Mouse (Mus musculus) intestine, postnatal 0 days (tissue): ENCODE measurements around the gene Oas2. TPM values are rescaled to one million over a fixed set of nuclear protein-coding genes. Genes with fewer than 3 reads are reported as not detected.

Experiments
- ATAC-seq: fragments of 200-750 bp; cut with Nextera tagmentation; 2 replicates; pipeline ENCODE4 v1.8.0; 2017; ENCODE audit warnings: mild to moderate bottlenecking, moderate TSS enrichment, moderate library complexity
- H3K27ac ChIP-seq: fragments of 300-500 bp; sonication (generic); 2 replicates; pipeline ENCODE4 v1.5.1; 2014; ENCODE audit warnings: mild to moderate bottlenecking, low read depth, low read length, moderate library complexity
- H3K27me3 ChIP-seq: fragments of 300-500 bp; sonication (generic); replicated peaks from 2 replicates; pipeline ENCODE4 v1.6.1; 2014; ENCODE audit warnings: low read length, mixed read lengths; ENCODE audit not compliant: control insufficient read depth, insufficient read depth
- H3K36me3 ChIP-seq: fragments of 300-500 bp; sonication (generic); 2 replicates; pipeline ENCODE4 v1.6.1; 2014; ENCODE audit warnings: mild to moderate bottlenecking, moderate library complexity; ENCODE audit not compliant: control insufficient read depth, insufficient read depth
- H3K4me1 ChIP-seq: fragments of 300-500 bp; sonication (generic); replicated peaks from 2 replicates; pipeline ENCODE4 v1.6.1; 2014; ENCODE audit warnings: antibody characterized with exemption, low read length, mixed read lengths; ENCODE audit not compliant: control insufficient read depth, insufficient read depth
- H3K4me2 ChIP-seq: fragments of 300-500 bp; sonication (generic); replicated peaks from 2 replicates; pipeline ENCODE4 v1.6.1; 2014; ENCODE audit warnings: low read depth, mild to moderate bottlenecking, moderate library complexity
- H3K4me3 ChIP-seq: fragments of 300-500 bp; sonication (generic); 2 replicates; pipeline ENCODE4 v1.5.1; 2014; ENCODE audit warnings: low read depth, low read length
- H3K9ac ChIP-seq: fragments of 300-500 bp; sonication (generic); 2 replicates; pipeline ENCODE4 v1.6.1; 2014; ENCODE audit warnings: mild to moderate bottlenecking, low read depth, low read length
- H3K9me3 ChIP-seq: fragments of 300-500 bp; sonication (generic); 2 replicates; pipeline ENCODE4 v1.6.1; 2016; ENCODE audit warnings: mixed run types; ENCODE audit not compliant: control insufficient read depth
- CTCF ChIP-seq: sonication (generic); IDR thresholded peaks from 2 replicates; pipeline ENCODE4 v1.5.1; 2016; ENCODE audit warnings: low read depth, mild to moderate bottlenecking, control low read depth, antibody characterized with exemption, moderate library complexity
- WGBS: fragments of 180-500 bp; shearing (Covaris S2); extraction: QIAGEN DNeasy Blood & Tissue Kit; methylation state at CpG from one replicate; pipeline ENCODE4 v1.1.7; 2014; 5-methylcytosine and 5-hydroxymethylcytosine counted together
- polyA plus RNA-seq: library from polyadenylated mRNA; unstranded; fragments of >200 nt; fragmentation: Nextera tagmentation; extraction: Ambion mirVana; gene quantifications from 2 replicates; pipeline ENCODE4 v1.2.1, GENCODE M21; 2015

Gene Oas2
- polyA plus RNA-seq, 1 experiment from 2014 or later, result 0.23 TPM

GRCm38 (mm10) chr5:120710826-120711248, 38.8 kb downstream of the Oas2 start:
- Histone ChIP-seq H3K4me1 (no peaks in the 10 kb centered on the region), H3K4me2 (peak overlapping the region; percentile 58), H3K36me3 (no peaks in the 10 kb centered on the region), H3K27me3 (peaks cover 50% of the 10 kb centered on the region), H3K27ac (no peak overlapping the region), H3K9ac (peak overlapping the region; percentile 40; the same call in 1 of the 2 replicates), H3K9me3 (no peaks in the 10 kb centered on the region), H3K4me3 (peak overlapping the region; percentile 37)
- no peak for TF ChIP-seq CTCF
- no peak for ATAC-seq
- 1% methylated on average over 33 of the region's 34 CpGs for WGBS

GRCm38 (mm10) chr5:120710161-120710825, 39.4 kb downstream of the Oas2 start:
- peak overlapping the region; percentile 40 for H3K9ac ChIP-seq
- peaks cover 50% of the 10 kb centered on the region for H3K27me3 ChIP-seq
- no peak for ATAC-seq
- no peaks in the 10 kb centered on the region for H3K4me1 ChIP-seq
- H3K27ac ChIP-seq, result no peak overlapping the region
- WGBS, result 5% methylated on average over 40 of the region's 40 CpGs
- no peak for TF ChIP-seq CTCF
- peak overlapping the region; percentile 37 for H3K4me3 ChIP-seq
- H3K36me3 ChIP-seq, result no peaks in the 10 kb centered on the region
- no peaks in the 10 kb centered on the region for H3K9me3 ChIP-seq
- H3K4me2 ChIP-seq, result peak overlapping the region; percentile 58

- no peak for ATAC-seq
These were observed 42.7 kb downstream of the Oas2 start for GRCm38 (mm10) chr5:120706976-120707375.

GRCm38 (mm10) chr5:120706541-120706940, 43.1 kb downstream of the Oas2 start:
- Histone ChIP-seq H3K4me3 (no peak overlapping the region), H3K9ac (no peak overlapping the region), H3K4me2 (no peak overlapping the region), H3K27ac (no peak overlapping the region), H3K27me3 (peaks cover 23% of the 10 kb centered on the region), H3K36me3 (no peaks in the 10 kb centered on the region), H3K4me1 (no peaks in the 10 kb centered on the region), H3K9me3 (no peaks in the 10 kb centered on the region)
- TF ChIP-seq CTCF, result no peak
- 11% methylated on average over 14 of the region's 16 CpGs for WGBS
- ATAC-seq, result no peak

More at GRCm38 (mm10) chr5:120706976-120707375, 42.7 kb downstream of the Oas2 start:
- Histone ChIP-seq H3K4me2 (no peak overlapping the region), H3K36me3 (no peaks in the 10 kb centered on the region), H3K4me3 (no peak overlapping the region), H3K9ac (no peak overlapping the region), H3K9me3 (no peaks in the 10 kb centered on the region), H3K4me1 (no peaks in the 10 kb centered on the region), H3K27me3 (peaks cover 28% of the 10 kb centered on the region), H3K27ac (no peak overlapping the region)
- 50% methylated on average over 12 of the region's 13 CpGs for WGBS
- no peak for TF ChIP-seq CTCF

GRCm38 (mm10) chr5:120704421-120704820, 45.2 kb downstream of the Oas2 start:
- ATAC-seq, result no peak
- WGBS, result 42% methylated on average over 6 of the region's 6 CpGs
- H3K27me3 ChIP-seq, result peaks cover 3% of the 10 kb centered on the region; the same call in 1 of the 2 replicates
- no peak for TF ChIP-seq CTCF
- no peaks in the 10 kb centered on the region for H3K36me3 ChIP-seq
- H3K4me1 ChIP-seq, result no peaks in the 10 kb centered on the region
- H3K9me3 ChIP-seq, result no peaks in the 10 kb centered on the region
- H3K4me2 ChIP-seq, result no peak overlapping the region
- no peak overlapping the region for H3K27ac ChIP-seq
- no peak overlapping the region for H3K9ac ChIP-seq
- no peak overlapping the region for H3K4me3 ChIP-seq

GRCm38 (mm10) chr5:120703660-120704059, 46.0 kb downstream of the Oas2 start:
- H3K9me3 ChIP-seq, result no peaks in the 10 kb centered on the region
- 87% methylated on average over 3 of the region's 3 CpGs for WGBS
- H3K9ac ChIP-seq, result no peak overlapping the region
- no peak for TF ChIP-seq CTCF
- 0 out of 2 replicates have a peak, but pooled peaks cover 3% of the 10 kb centered on the region for H3K27me3 ChIP-seq
- H3K36me3 ChIP-seq, result no peaks in the 10 kb centered on the region
- no peaks in the 10 kb centered on the region for H3K4me1 ChIP-seq
- no peak overlapping the region for H3K4me2 ChIP-seq
- H3K4me3 ChIP-seq, result no peak overlapping the region
- ATAC-seq, result no peak
- no peak overlapping the region for H3K27ac ChIP-seq
